8 mouse cellular contexts compared by ENCODE assay signal in genomic region chr3:116424160-116424972, GRCm38 (mm10). TPM values are rescaled to one million over a fixed set of nuclear protein-coding genes. Genes with fewer than 3 reads are reported as not detected.
DNase-seq lines count a peak whose midpoint lies in the region; ATAC-seq and TF ChIP-seq lines count a peak whose summit lies in the region.

No protein-coding gene starts in this region.

- no peaks in the 10 kb centered on the region for H3K27me3 ChIP-seq in spleen, adult 2 months (ENCODE audit: control insufficient read depth, insufficient read depth, low read length)
- no peaks in the 10 kb centered on the region for H3K27me3 ChIP-seq in forebrain, embryonic 16.5 days (replicated peaks; ENCODE audit: control insufficient read depth, insufficient read depth, low read length)
- H3K27me3 ChIP-seq in liver, embryonic 14.5 days (ENCODE audit: control insufficient read depth, insufficient read depth, low read length) = no peaks in the 10 kb centered on the region
- no peaks in the 10 kb centered on the region for H3K27me3 ChIP-seq in stomach, embryonic 14.5 days (ENCODE audit: control insufficient read depth, insufficient read depth, low read length)

- no peak for TF ChIP-seq POLR2A in spleen, adult 2 months (IDR thresholded peaks at IDR 0.05; ENCODE audit: low read depth, low read length)

- WGBS in spleen, adult 2 months = under 1% methylated on average over 32 of the region's 32 CpGs
- whole genome bisulfite sequencing in forebrain, embryonic 16.5 days = under 1% methylated on average over 32 of the region's 32 CpGs
- under 1% methylated on average over 32 of the region's 32 CpGs for WGBS in liver, embryonic 14.5 days (ENCODE audit: insufficient replicate concordance)
- under 1% methylated on average over 32 of the region's 32 CpGs for WGBS in stomach, embryonic 14.5 days

- peak overlapping the region; percentile 91 for H3K9ac ChIP-seq in forebrain, embryonic 16.5 days (replicated peaks; ENCODE audit: low read depth, low read length)
- peak overlapping the region; percentile 88 for H3K9ac ChIP-seq in liver, embryonic 14.5 days (replicated peaks)
- H3K9ac ChIP-seq in stomach, embryonic 14.5 days (replicated peaks; ENCODE audit: low read depth, low read length) = peak overlapping the region; percentile 86

- no peaks in the 10 kb centered on the region for H3K4me1 ChIP-seq in spleen, adult 2 months (ENCODE audit: control insufficient read depth, insufficient read depth, insufficient read length)
- H3K4me1 ChIP-seq in forebrain, embryonic 16.5 days (replicated peaks; ENCODE audit: control insufficient read depth, insufficient read depth, low read length) = peaks cover 22% of the 10 kb centered on the region
- H3K4me1 ChIP-seq in liver, embryonic 14.5 days (replicated peaks; ENCODE audit: control insufficient read depth in 2 of 2, insufficient read depth in 2 of 2, low read length in 1 of 2) = peaks cover 0 to 5% of the 10 kb centered on the region in 2 experiments; a peak in 3 of 4 replicates
- peaks cover 9% of the 10 kb centered on the region for H3K4me1 ChIP-seq in stomach, embryonic 14.5 days (ENCODE audit: control insufficient read depth, insufficient read depth, low read length)

- no peak for TF ChIP-seq CTCF in spleen, adult 2 months (IDR thresholded peaks at IDR 0.05; ENCODE audit: extremely low read depth, insufficient read depth, insufficient read length, insufficient replicate concordance)
- TF ChIP-seq CTCF in liver, embryonic 14.5 days (IDR thresholded peaks at IDR 0.05; ENCODE audit: low read depth) = no peak

- H3K9me3 ChIP-seq in forebrain, embryonic 16.5 days (ENCODE audit: control insufficient read depth, low read length) = no peaks in the 10 kb centered on the region
- no peaks in the 10 kb centered on the region for H3K9me3 ChIP-seq in liver, embryonic 14.5 days (ENCODE audit: control insufficient read depth, low read length)
- H3K9me3 ChIP-seq in stomach, embryonic 14.5 days (ENCODE audit: control insufficient read depth, low read depth, low read length) = no peaks in the 10 kb centered on the region

- H3K4me3 ChIP-seq in spleen, adult 2 months (ENCODE audit: extremely low read depth, insufficient read depth, insufficient read length) = peak overlapping the region; percentile 82
- peak overlapping the region; percentile 94 for H3K4me3 ChIP-seq in forebrain, embryonic 16.5 days (replicated peaks; ENCODE audit: low read length)
- peak overlapping the region; percentile 77 to 87 for H3K4me3 ChIP-seq in liver, embryonic 14.5 days (ENCODE audit: insufficient read depth in 1 of 2, low read depth in 2 of 2, low read length in 2 of 2)
- peak overlapping the region; percentile 99 for H3K4me3 ChIP-seq in stomach, embryonic 14.5 days (ENCODE audit: low read depth, low read length)

- DNase-seq in frontal cortex, postnatal 36 days (ENCODE audit: low spot score in 2 of 2) = no peak
- peak in 1 of 2 experiments; percentile 55 for DNase-seq in spleen, adult 2 months (ENCODE audit: low read depth in 1 of 2, low spot score in 2 of 2)
- no peak for DNase-seq in spleen, postnatal 36 days (ENCODE audit: low spot score in 2 of 2)
- DNase-seq in liver, embryonic 14.5 days (ENCODE audit: low read depth in 3 of 3, low spot score in 3 of 3) = peak in 2 of 3 experiments; percentile 19 to 38
- no peak for DNase-seq in urinary bladder, postnatal 25 days (ENCODE audit: low spot score)

- no peak; the same call in 1 of the 2 replicates for TF ChIP-seq EP300 in liver, embryonic 14.5 days (IDR thresholded peaks at IDR 0.05; ENCODE audit: low read depth)

- H3K4me2 ChIP-seq in forebrain, embryonic 16.5 days (ENCODE audit: low read length) = peak overlapping the region; percentile 97
- peak overlapping the region; percentile 100 for H3K4me2 ChIP-seq in liver, embryonic 14.5 days (ENCODE audit: low read depth)
- H3K4me2 ChIP-seq in stomach, embryonic 14.5 days (replicated peaks; ENCODE audit: low read depth, low read length) = peak overlapping the region; percentile 86

- H3K27ac ChIP-seq in spleen, adult 2 months (ENCODE audit: insufficient read depth, low read length) = peak overlapping the region; percentile 79
- H3K27ac ChIP-seq in forebrain, embryonic 16.5 days (ENCODE audit: low read length) = peak overlapping the region; percentile 90
- H3K27ac ChIP-seq in liver, embryonic 14.5 days = peak overlapping the region; percentile 87
- H3K27ac ChIP-seq in stomach, embryonic 14.5 days (ENCODE audit: low read length) = peak overlapping the region; percentile 96

- H3K36me3 ChIP-seq in spleen, adult 2 months (ENCODE audit: control insufficient read depth, insufficient read depth, low read length) = peaks cover 3% of the 10 kb centered on the region; the same call in 1 of the 2 replicates
- H3K36me3 ChIP-seq in forebrain, embryonic 16.5 days (ENCODE audit: control insufficient read depth, insufficient read depth) = no peaks in the 10 kb centered on the region
- H3K36me3 ChIP-seq in liver, embryonic 14.5 days (replicated peaks; ENCODE audit: control insufficient read depth, insufficient read depth, low read depth) = no peaks in the 10 kb centered on the region
- H3K36me3 ChIP-seq in stomach, embryonic 14.5 days (ENCODE audit: control insufficient read depth, insufficient read depth, low read length) = peaks cover 4% of the 10 kb centered on the region; the same call in 1 of the 2 replicates

- ATAC-seq in frontal cortex, adult (ENCODE audit: low TSS enrichment) = peak; percentile 46
- ATAC-seq in forebrain, embryonic 16.5 days = peak; percentile 13
- peak; percentile 73 for ATAC-seq in liver, embryonic 14.5 days (ENCODE audit: insufficient read depth)
- no peak for ATAC-seq in stomach, embryonic 14.5 days (ENCODE audit: insufficient number of reproducible peaks, insufficient read depth, low FRiP score, low read depth)

RNA-seq across cellular contexts. Expression of gene Cdc14a, which starts 0.5 kb away (rescaled TPM):
- 4.7 and 6.9 TPM in 2 replicates for polyA plus RNA-seq in spleen, adult 2 months (2012; rRNA removed)
- 6.9 and 7.7 TPM in 2 replicates for polyA plus RNA-seq in forebrain, embryonic 16.5 days (2015; fragmentation: Nextera tagmentation; extraction: Ambion mirVana)
- 0.90 and 1.3 TPM in 2 replicates for polyA plus RNA-seq in liver, embryonic 14.5 days (2012; rRNA removed)
- polyA plus RNA-seq in liver, embryonic 14.5 days (2014; fragmentation: Nextera tagmentation; extraction: Ambion mirVana) = 1.8 and 2.5 TPM in 2 replicates
- 15.4 and 15.7 TPM in 2 replicates for polyA plus RNA-seq in stomach, embryonic 14.5 days (2014; fragmentation: Nextera tagmentation; extraction: Ambion mirVana)

Comparison
In these comparisons a context has a peak if more than half of its experiments do, and no peak if none do; other contexts are left out.
1. DNase-seq: peak in liver, embryonic 14.5 days (2 of 3); none in frontal cortex, postnatal 36 days (0 of 2), spleen, postnatal 36 days (0 of 2) and urinary bladder, postnatal 25 days (single experiment).
2. Peak in every context shown above with its lines, with median percentiles within 50 percentile points of each other: H3K27ac ChIP-seq, H3K4me3 ChIP-seq, H3K4me2 ChIP-seq and H3K9ac ChIP-seq.